Mouse (Mus musculus): Measurements from ENCODE around the gene Vps51.
"Not testable (repeated sequence)": the region's sequence is repeated elsewhere in the genome, so short reads cannot be mapped to it uniquely, and the experiment has no call there.

The Vps51 gene

DNA sequence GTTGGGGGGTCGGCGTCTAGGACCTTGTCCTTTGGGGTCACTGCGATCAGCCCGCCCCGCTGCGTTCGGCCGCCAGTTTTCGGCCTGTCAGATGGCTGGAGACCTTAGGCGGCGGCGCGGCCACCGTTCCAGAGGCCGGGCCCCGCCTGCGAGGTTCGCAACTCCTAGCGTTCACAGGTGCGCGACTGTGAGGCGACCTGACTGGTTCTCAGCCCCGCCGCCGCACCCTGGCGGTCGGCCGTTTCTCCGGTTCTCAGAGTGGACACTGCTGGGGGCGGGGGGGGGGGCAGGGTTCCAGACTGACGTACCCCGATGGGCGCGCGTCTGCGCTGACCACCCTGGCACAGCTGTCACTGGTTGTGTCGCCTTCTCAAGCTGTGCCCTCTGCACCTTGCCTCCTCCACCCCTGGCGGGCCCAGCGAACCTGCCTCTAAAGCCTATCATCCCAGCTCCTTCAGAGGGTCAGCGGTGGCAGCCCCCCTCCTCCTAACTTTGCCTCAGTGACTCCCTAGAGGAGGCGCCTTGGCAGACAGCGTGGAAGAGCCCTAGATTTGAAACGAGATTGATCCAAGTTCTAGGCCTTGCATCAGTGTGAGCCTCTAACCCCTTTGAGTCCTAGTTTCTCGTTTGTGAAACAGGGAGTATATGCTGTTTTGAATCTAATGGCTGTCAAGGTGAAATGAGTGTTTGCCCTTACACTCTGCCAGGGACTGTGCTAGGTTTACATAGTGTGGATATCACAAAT is 29.7 kb downstream of the Vps51 start:
- no peak for DNase-seq

DNA sequence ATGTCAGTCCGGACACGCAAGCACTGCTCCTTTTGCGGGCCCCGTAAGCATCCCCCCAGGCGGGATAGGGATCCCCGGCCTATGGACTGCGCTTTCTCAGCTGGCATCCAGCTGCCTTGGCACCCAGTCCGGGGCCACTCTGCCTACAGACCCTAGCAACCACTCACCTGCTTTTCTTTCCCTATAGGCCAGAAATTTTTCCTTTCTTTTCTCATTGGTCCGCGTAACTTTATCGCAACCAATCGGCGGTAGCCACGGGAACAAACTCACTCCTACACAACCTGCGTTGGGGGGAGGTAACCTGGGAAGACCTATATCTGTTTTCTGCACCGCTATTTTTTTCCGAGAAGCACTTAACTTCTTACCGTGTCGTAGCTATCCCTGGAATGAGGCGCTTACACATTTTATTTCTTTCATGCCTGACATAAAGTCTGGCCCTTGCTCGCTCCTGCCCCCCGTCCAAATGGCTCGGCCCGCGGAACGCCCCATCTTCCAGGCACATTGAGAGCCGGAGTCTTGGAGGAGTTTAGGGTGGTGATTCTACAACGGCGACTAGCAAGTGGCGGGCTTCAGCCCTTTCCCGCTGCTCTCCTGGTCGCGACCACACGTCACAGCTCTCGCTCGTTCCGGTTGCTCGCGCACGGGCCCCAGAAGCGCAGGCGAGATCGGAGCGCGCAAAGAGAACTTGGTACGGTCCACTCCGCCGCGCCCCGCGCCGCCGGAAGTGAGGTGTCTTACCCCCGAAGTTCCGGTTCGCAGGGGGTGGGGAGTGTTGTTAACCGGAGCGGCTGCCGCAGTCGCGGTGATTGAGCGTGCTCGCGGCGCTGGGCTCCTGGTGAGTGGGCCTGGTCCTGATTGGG is 30.5 kb downstream of the Vps51 start, which contains the start of gene Syvn1:
Gene Syvn1, plus strand, starts transcription at position 283 of the 860 bp plus-strand sequence.
- DNase-seq = peak; percentile 100

DNA sequence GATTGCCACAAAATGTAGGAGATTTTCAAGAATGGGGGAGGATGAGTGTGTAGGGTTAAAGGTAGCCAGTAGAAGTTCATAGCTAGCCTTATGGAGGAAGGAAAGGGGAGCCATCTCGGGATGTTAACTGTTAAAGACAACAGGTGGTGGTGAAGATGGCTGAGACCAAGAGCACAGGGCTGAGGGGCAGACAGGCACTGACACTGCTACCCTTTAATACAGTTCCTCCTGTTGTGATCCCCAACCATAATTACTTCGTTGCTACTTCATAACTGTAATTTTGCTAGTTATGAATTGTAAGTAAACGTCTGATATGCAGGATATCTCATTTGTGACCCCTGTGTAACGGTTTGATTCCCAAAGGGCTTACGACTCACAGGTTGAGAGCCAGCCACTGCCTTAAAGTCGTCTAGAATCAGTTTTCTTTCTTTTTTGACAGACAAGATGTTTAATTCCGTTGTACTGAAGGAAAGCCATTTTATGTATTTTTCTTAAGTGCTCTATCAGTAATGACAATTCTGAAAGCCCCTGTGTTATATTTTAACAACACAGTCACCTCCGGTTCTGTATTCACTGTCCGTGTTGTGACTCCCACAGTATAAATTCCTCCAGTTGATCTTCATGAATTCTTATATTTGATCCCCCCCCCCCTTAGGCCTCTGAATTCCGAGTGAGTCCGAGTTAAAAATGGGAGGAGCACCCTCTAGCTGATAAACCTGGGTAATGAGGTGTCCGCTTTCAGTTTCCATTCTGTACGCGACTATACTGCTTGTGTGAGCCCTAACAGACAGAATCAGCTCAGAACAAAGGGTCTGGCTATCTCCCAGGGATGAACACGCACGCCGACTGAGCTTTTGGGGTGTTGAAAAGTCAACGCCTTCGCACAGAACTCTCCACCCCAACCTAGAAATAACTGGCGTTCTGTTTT is 31.4 kb downstream of the Vps51 start:
- no peak for DNase-seq

DNA sequence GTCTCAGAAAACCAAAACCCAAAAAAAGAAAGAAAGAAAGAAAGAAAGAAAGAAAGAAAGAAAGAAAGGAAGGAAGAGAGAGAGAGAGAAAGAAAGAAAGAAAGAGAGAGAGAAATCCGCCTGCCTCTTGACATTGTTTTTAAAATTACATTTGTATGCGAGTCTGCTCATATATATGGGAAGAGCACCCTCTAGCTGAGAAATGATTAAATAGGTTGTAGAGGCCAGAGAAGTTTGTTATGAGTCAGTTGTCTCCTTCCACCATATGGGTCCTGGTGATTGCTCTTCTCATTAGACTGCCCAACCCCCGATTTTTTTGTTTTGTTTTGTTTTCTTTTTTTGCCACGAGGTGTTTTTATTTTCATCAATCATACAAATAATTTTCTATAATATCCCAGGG is 32.9 kb downstream of the Vps51 start:
- DNase-seq = not testable (repeated sequence)

DNA sequence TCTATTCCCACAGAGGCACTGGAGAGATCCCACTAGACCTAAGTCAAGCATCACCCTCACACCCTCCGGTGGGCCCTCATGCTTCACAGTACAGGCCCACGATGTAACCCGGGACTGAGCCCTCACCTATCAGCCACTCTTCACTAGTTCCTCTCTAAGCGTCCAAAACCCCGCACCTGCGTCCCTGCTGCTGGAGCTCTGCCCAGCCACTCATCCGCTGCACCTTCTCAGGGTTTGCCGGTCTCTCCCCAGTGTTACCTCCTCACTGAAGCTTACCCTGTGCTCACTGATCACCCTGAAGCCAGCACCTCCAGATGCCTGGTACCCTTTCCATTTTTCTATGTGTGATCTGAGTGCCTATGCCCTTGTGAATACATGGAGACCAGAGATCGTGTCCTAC is 34.7 kb downstream of the Vps51 start:
- DNase-seq = no peak

DNA sequence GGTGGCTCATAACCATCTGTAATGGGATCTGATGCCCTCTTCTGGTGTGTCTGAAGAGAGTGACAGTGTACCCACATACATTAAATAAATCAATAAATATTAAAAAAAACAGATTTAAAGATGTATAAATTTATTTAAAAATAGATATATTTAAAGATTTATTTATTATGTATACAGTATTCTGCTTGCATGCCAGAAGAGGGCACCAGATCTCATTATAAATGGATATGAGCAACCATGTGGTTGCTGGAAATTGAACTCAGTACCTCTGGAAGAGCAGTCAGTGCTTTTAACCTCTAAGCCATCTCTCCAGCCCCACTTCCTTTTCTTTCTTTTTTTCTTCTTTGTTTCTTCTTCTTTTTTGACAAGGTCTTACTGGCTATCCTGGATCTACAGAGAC is 37.0 kb downstream of the Vps51 start:
- DNase-seq = no peak

DNA sequence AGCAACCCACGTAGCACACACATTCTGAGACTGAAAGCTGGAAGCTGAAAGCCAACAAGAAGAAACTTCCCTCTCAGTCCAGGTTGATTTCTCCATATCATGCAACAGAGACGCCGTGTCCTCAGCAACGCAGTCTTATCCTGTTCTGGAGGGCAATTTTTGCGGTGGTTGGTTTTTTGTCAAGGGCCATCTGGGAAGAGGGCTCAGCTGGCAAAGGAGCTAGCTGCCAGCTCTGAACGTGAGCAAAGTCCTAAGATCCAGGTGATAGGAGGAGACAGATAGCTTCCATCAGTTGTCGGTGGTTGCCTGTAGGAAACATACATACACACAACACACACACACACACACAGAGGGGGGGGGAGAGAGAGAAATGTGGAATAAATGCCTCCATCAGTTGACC is 38.7 kb downstream of the Vps51 start:
- DNase-seq = no peak

DNA sequence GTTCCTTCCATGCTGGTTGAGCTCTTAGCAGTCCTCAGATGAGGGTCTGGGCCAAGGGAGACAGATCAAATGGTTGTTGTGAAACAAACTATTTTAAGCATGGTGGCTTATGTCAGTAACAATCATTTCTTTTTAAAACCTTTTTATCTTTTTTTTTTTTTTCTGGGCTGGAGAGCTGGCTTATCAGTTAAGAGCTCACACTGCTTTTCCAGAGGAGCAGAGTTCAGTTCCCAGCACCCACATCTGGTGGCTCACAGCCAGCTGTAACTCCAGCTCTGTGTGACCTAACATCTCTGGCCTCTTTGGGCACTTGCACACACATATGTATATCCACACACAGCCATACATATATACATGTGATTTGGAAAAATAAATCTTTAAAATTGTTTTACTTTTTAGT is 39.3 kb downstream of the Vps51 start:
- no peak for DNase-seq

DNA sequence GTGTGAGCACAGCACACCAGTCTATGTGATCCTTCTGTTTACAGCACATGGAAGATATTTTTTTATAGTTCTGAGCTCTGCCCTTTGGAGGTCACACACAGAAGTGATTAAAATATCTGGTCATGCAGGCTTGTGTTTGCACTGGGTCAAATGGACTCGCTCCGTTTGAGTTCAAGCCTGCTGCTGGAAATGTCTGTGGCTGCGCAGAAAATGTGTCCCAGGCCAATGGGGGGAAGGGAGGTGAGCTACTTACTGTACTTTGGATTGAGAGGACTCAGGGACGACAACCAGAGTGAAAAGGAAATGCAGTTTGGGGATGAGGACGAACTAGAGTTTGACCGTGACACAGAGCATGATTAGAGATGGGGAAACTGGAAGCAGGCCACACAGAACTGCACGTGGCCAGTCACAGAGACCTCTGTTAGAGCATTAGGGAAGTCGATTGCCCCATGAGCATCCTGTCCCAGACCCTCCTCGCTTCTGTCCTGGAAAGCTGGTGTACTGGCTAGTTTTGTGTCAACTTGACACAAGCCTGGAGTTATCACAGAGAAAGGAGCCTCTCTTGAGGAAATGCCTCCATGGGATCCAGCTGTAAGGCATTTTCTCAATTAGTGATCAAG is 41.0 kb downstream of the Vps51 start:
- DNase-seq = no peak

DNA sequence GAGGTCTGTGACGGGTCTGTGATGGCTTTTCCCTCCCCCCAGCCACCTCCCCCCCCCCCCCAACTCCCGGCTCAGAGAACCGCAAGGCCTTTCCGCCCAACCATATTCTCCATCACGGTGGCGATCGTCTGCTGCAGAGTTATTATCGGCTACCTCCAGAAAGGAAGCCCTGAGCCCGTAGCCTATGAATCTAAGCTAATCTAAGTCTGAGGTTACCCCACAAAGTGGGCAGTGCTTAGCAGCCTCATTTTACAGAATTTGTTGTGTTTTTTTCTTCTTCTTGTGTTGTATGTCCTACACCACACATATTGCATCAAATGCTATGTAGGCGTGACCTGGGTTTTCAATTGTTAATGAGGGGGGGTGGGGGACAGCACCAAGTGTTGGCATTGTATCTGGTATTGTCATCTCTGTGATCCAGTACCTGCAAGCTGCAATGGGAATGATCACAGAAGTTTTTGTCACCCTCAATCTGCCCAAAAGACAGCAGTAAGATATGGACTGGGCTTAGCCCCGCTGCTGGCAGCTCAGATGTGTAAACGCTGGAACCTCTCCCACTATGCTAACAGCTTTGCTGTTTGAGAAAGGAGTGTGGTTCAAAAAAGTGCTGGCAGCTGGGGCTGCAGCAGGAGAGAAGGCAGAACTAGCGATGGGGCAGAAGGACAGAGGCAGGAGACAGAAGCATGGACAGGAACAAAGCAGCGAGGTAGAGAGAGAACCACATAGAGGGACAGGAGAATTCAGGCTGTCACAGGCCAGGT is 46.3 kb downstream of the Vps51 start:
- DNase-seq = no peak

DNA sequence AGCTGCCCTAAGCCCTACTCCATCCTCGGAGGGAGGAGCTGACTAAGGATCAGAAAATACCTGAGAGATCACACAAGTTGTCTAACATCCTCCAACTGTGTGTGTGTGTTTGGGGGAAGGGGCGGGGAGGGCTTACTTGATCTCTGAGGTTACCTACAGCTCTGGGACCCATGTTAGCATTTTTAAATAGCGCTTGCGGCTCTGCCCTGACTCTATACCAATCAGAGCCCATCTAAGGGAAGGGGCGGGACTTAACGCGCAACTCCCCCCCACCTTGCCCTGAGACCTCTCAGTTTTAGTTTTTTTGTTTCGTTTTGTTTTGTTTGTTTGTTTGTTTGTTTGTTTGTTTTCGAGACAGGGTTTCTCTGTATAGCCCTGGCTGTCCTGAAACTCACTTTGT is 47.6 kb downstream of the Vps51 start:
- no peak for DNase-seq

DNA sequence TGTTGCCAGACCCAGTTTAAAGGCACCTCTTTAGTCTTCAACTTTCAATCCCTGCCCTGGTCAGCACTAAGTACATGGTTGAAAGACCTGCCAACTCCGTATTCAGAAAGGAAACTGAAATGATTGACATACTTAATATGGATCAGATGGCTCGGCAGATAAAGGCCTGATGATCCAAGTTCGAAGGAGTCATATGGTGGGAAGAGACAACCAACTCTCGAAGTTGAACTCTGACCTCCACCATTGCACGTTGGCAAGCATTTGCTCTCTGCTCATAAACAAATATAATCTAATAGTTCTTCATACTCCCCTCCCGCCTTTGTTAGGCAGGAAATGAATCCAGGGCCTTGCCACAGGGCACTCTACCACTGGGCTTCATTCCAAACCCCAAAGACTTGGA is 48.0 kb downstream of the Vps51 start:
- DNase-seq = no peak

DNA sequence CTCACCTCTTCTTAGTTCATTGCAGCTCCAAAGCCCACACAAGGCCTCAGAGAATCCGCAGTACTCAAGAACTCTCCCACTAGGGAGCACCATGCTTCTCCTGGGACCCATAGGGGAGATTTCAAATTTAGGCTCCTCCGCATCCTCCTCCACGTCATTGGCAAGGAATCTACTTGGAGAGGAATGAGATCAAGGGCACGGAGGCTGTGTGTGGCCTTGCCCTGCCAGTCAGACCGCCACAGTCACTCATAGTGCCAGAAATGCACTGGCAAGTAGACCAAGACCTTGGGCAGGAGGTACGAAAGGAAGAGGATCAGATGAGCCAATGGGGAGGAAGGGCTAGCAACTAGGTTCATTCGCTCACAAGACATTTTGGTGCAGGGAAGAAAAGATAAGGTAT is 53.1 kb downstream of the Vps51 start:
- DNase-seq = no peak

DNA sequence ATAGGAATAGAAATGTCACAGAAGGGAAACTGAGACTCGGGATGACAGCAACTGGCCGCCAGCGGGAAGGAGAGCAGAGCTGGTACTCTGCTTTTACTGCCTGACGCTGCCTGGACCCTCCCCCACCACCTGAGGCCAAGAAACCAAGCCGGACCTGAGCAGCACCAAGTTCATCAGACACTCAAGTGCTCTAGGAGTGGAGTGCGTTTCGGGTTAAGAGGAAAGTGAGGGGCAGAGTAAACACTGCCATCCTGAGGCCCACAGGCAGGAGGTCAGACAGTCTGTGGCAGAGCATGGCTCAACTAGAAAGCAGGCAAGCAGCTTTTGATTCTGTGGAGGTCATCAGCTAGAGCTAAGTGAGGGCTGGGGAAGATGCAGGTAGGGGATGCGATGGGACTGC is 54.0 kb downstream of the Vps51 start:
- no peak for DNase-seq

DNA sequence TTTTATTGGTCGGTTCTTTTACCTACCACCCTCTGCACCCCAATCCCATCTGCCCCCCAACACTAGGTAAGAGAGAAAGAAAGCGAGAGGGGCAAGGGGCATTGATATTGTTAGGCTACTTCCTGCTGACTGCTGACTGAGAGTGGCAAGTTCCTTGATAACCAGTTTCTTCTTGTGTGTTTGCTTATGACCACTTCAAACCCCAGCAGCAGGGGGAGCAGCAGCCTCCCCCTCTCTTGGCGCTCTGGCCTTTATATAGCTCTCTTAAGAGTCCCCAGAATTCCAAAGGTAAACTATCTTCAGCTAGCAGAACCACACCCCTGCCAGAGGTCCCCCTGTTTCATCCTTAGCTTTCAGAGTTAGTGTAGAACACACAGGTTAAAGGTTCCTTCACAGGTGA is 56.8 kb downstream of the Vps51 start:
- no peak for DNase-seq

DNA sequence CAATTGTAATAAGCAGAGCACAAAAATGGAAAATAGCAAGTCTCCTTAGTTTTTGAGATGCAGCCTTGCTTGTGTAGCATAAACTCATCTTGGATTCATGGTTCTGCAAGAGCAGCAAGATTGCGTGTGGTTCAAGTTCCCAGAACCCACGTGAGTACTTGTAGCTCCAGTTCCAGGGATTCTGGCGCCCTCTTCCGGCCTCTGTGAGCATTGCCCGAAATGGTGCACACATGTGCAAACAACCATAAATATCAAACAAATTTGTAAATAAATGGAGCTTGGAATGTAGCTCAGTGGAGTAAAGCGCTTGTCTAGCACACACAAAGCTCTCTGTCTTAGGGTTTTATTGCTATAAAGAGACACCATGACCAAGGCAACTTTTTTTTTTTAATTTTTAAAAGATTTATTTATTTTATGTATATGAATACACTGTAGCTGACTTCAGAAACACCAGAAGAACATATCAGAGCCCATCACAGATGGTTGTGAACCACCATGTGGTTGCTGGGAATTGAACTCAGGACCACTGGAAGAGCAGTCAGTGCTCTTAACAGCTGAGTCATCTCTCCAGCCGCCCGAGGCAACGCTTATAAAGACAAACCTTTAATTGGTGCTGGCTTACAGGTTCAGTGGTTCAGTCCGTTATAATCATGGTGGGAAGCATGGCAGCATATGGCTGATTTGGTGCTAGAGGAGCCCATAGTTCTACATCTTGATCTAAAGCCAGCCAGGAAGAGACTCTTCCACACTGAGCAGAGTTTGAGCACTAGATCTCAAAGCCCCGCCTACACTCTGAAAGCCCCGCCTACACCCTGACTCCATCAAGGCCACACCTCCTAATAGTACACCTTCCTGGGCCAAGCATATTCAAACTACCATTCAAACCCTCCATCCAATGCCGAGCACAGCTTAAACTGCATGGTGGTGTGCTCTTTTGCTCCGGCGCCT is 58.6 kb downstream of the Vps51 start:
- peak; percentile 96 for DNase-seq

All from heart, adult 11 months (tissue).